ENCODE assay signal across 20 mouse cellular contexts in the genomic region with DNA sequence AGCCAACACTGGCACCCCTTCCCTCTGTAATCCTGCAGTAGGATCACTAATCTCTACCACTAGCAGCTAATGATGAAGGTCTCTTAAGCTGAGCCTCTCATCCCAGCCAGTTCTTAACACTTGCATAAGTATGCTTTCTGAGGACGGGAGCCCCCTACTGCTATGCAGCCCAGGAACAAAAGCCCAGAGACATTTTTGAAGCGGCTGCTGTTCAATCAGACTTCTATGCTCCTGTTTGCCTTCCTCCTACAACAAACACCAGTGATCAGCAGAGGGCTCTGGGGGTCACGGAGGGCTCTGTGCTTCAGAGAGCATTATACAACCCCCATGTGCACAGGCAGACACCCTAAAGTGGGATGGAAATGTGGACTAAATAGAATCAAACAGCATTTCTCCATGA.
A peak's percentile ranks its signal among the peaks of the same experiment; 100 is the strongest.
DNase-seq lines count a peak whose midpoint lies in the region; ATAC-seq and TF ChIP-seq lines count a peak whose summit lies in the region.
"Had no signal": no experiment of that assay in that cellular context is flagged by ENCODE, and none has a peak within 500 bp of the region (broad histone marks: within the 10 kb centered on the region; RNA-seq: fewer than 3 reads in every experiment).

No protein-coding gene starts in this region.

- H3K36me3 ChIP-seq in hindbrain, embryonic 10.5 days = no peaks in the 10 kb centered on the region
- no peaks in the 10 kb centered on the region for H3K36me3 ChIP-seq in hindbrain, embryonic 12.5 days
- no peaks in the 10 kb centered on the region for H3K36me3 ChIP-seq in midbrain, postnatal 0 days (ENCODE audit: insufficient read depth, low read length)
- no peaks in the 10 kb centered on the region for H3K36me3 ChIP-seq in intestine, embryonic 15.5 days
- H3K36me3 ChIP-seq: embryonic facial prominence, embryonic 15.5 days; limb, embryonic 13.5 days; stomach, embryonic 15.5 days had no signal

- no peak overlapping the region for H3K9ac ChIP-seq in hindbrain, embryonic 12.5 days
- no peak overlapping the region for H3K9ac ChIP-seq in midbrain, postnatal 0 days (replicated peaks; ENCODE audit: low read length, poor library complexity, severe bottlenecking)
- H3K9ac ChIP-seq in intestine, embryonic 15.5 days = no peak overlapping the region
- H3K9ac ChIP-seq: embryonic facial prominence, embryonic 15.5 days; limb, embryonic 13.5 days; liver, embryonic 14.5 days; stomach, embryonic 15.5 days had no signal

- no peak for ATAC-seq in hindbrain, embryonic 12.5 days (ENCODE audit: low FRiP score)
- ATAC-seq in midbrain, postnatal 0 days (ENCODE audit: low FRiP score) = no peak
- no peak for ATAC-seq in intestine, embryonic 15.5 days
- ATAC-seq: hindbrain, embryonic 16.5 days; lung, postnatal 0 days had no signal

- H3K27ac ChIP-seq in hindbrain, embryonic 10.5 days = peak overlapping the region; percentile 19; the same call in 1 of the 2 replicates
- H3K27ac ChIP-seq in hindbrain, embryonic 12.5 days = no peak overlapping the region
- H3K27ac ChIP-seq in midbrain, postnatal 0 days (ENCODE audit: low read depth, low read length) = no peak overlapping the region
- H3K27ac ChIP-seq in intestine, embryonic 15.5 days = no peak overlapping the region
- H3K27ac ChIP-seq: embryonic facial prominence, embryonic 15.5 days; limb, embryonic 13.5 days; liver, embryonic 14.5 days; stomach, embryonic 15.5 days had no signal

- peak; percentile 4; the same call in 1 of the 2 replicates for TF ChIP-seq CTCF in midbrain, postnatal 0 days (IDR thresholded peaks at IDR 0.05)

- peaks cover 26% of the 10 kb centered on the region for H3K4me1 ChIP-seq in hindbrain, embryonic 10.5 days (replicated peaks)
- peaks cover 9% of the 10 kb centered on the region; the same call in 1 of the 2 replicates for H3K4me1 ChIP-seq in hindbrain, embryonic 12.5 days
- no peaks in the 10 kb centered on the region for H3K4me1 ChIP-seq in midbrain, postnatal 0 days (ENCODE audit: insufficient read depth, low read length)
- 0 out of 2 replicates have a peak, but pooled peaks cover 3% of the 10 kb centered on the region for H3K4me1 ChIP-seq in intestine, embryonic 15.5 days (replicated peaks)
- H3K4me1 ChIP-seq: embryonic facial prominence, embryonic 15.5 days; megakaryocyte, embryonic 14.5 days; stomach, embryonic 15.5 days had no signal

- DNase-seq in hindbrain, embryonic 10.5 days (ENCODE audit: low spot score) = peak; percentile 30
- DNase-seq in R1 (ENCODE audit: low read depth, low spot score) = peak; percentile 68
- DNase-seq in embryo, embryonic 11 days = peak; percentile 52
- DNase-seq in midbrain, postnatal 0 days (ENCODE audit: low spot score) = no peak
- no peak for DNase-seq in frontal cortex, postnatal 25 days (ENCODE audit: low spot score in 2 of 2)
- DNase-seq: cerebellum, adult 11 months; cerebellum, postnatal 14 days; gastrocnemius, postnatal 14 days; kidney, adult 11 months; kidney, postnatal 10 days; thymus, adult 2 months had no signal

- no peak overlapping the region for H3K4me2 ChIP-seq in hindbrain, embryonic 12.5 days (replicated peaks)
- H3K4me2 ChIP-seq in midbrain, postnatal 0 days (ENCODE audit: low read depth, low read length, poor library complexity, severe bottlenecking) = no peak overlapping the region
- H3K4me2 ChIP-seq in intestine, embryonic 15.5 days (replicated peaks) = no peak overlapping the region
- H3K4me2 ChIP-seq: embryonic facial prominence, embryonic 15.5 days; limb, embryonic 13.5 days; stomach, embryonic 15.5 days had no signal

- no peaks in the 10 kb centered on the region for H3K9me3 ChIP-seq in hindbrain, embryonic 10.5 days
- no peaks in the 10 kb centered on the region for H3K9me3 ChIP-seq in hindbrain, embryonic 12.5 days (replicated peaks)
- no peaks in the 10 kb centered on the region for H3K9me3 ChIP-seq in midbrain, postnatal 0 days (ENCODE audit: low read length)
- H3K9me3 ChIP-seq in intestine, embryonic 15.5 days = no peaks in the 10 kb centered on the region
- H3K9me3 ChIP-seq: embryonic facial prominence, embryonic 15.5 days; limb, embryonic 13.5 days; megakaryocyte, embryonic 14.5 days; stomach, embryonic 15.5 days had no signal

- H3K27me3 ChIP-seq in hindbrain, embryonic 10.5 days (ENCODE audit: insufficient read depth, poor library complexity, severe bottlenecking) = peaks cover 28% of the 10 kb centered on the region
- H3K27me3 ChIP-seq in hindbrain, embryonic 12.5 days = peaks cover 2% of the 10 kb centered on the region; the same call in 1 of the 2 replicates
- H3K27me3 ChIP-seq in midbrain, postnatal 0 days (ENCODE audit: insufficient read depth, low read length) = peaks cover 3% of the 10 kb centered on the region; the same call in 1 of the 2 replicates
- H3K27me3 ChIP-seq in intestine, embryonic 15.5 days (replicated peaks) = no peaks in the 10 kb centered on the region
- H3K27me3 ChIP-seq: embryonic facial prominence, embryonic 15.5 days; megakaryocyte, embryonic 14.5 days; stomach, embryonic 15.5 days had no signal

- 4% methylated on average over 3 of the region's 3 CpGs for WGBS in hindbrain, embryonic 10.5 days
- WGBS in hindbrain, embryonic 12.5 days = 2% methylated on average over 3 of the region's 3 CpGs
- 6% methylated on average over 3 of the region's 3 CpGs for WGBS in midbrain, postnatal 0 days
- WGBS in intestine, embryonic 15.5 days = 16% methylated on average over 3 of the region's 3 CpGs

- no peak overlapping the region for H3K4me3 ChIP-seq in hindbrain, embryonic 10.5 days
- no peak overlapping the region for H3K4me3 ChIP-seq in hindbrain, embryonic 12.5 days
- H3K4me3 ChIP-seq in midbrain, postnatal 0 days (ENCODE audit: low read depth, low read length) = no peak overlapping the region
- H3K4me3 ChIP-seq in intestine, embryonic 15.5 days (replicated peaks) = no peak overlapping the region
- H3K4me3 ChIP-seq: embryonic facial prominence, embryonic 15.5 days; limb, embryonic 13.5 days; megakaryocyte, embryonic 14.5 days; stomach, embryonic 15.5 days had no signal

Comparison
In these comparisons a context has a peak if more than half of its experiments do, and no peak if none do; other contexts are left out.
1. DNase-seq: peak in hindbrain, embryonic 10.5 days (single experiment), R1 (single experiment) and embryo, embryonic 11 days (single experiment); none in midbrain, postnatal 0 days (single experiment) and frontal cortex, postnatal 25 days (0 of 2).